Mouse (Mus musculus) hindbrain, embryonic 10.5 days (tissue): ENCODE measurements around the gene Cables2. TPM values are rescaled to one million over a fixed set of nuclear protein-coding genes. Genes with fewer than 3 reads are reported as not detected.
"Not testable (repeated sequence)": the region's sequence is repeated elsewhere in the genome, so short reads cannot be mapped to it uniquely, and the experiment has no call there.

ENCODE experiments used
- DNase-seq: peaks from one replicate; pipeline ENCODE4 v3.0.0-alpha.2; 2017; ENCODE audit warnings: low spot score
- H3K27ac ChIP-seq: fragments of 300-500 bp; sonication (generic); 2 replicates; pipeline ENCODE4 v1.5.1; 2016; ENCODE audit warnings: mild to moderate bottlenecking, moderate library complexity
- H3K27me3 ChIP-seq: fragments of 300-500 bp; sonication (generic); 2 replicates; pipeline ENCODE4 v1.6.1; 2016; ENCODE audit warnings: mild to moderate bottlenecking; ENCODE audit not compliant: poor library complexity, insufficient read depth, severe bottlenecking
- H3K36me3 ChIP-seq: fragments of 300-500 bp; sonication (generic); 2 replicates; pipeline ENCODE4 v1.6.1; 2016; ENCODE audit warnings: mild to moderate bottlenecking, moderate library complexity
- H3K4me1 ChIP-seq: fragments of 300-500 bp; sonication (generic); replicated peaks from 2 replicates; pipeline ENCODE4 v1.6.1; 2016; ENCODE audit warnings: mild to moderate bottlenecking
- H3K4me3 ChIP-seq: fragments of 300-500 bp; sonication (generic); 2 replicates; pipeline ENCODE4 v1.5.1; 2016; ENCODE audit warnings: mild to moderate bottlenecking, moderate library complexity
- H3K9me3 ChIP-seq: fragments of 300-500 bp; sonication (generic); 2 replicates; pipeline ENCODE4 v1.6.1; 2016; ENCODE audit warnings: mild to moderate bottlenecking, moderate library complexity
- WGBS: fragments of 180-500 bp; shearing (Covaris S2); methylation state at CpG from one replicate; pipeline ENCODE4 v1.1.7; 2016; 5-methylcytosine and 5-hydroxymethylcytosine counted together
- polyA plus RNA-seq: library from polyadenylated mRNA; unstranded; fragments of >200 nt; fragmentation: Nextera tagmentation; extraction: Ambion mirVana; gene quantifications from 2 replicates; pipeline ENCODE4 v1.2.1, GENCODE M21; 2016

Cables2 gene
- polyA plus RNA-seq, 1 experiment from 2014 or later, result 16.0 TPM

GRCm38 (mm10) chr2:180258951-180259484, 14.3 kb downstream of the Cables2 start:
- not testable (repeated sequence) for H3K27me3 ChIP-seq, H3K4me3 ChIP-seq, H3K9me3 ChIP-seq, H3K27ac ChIP-seq, DNase-seq
- H3K4me1 ChIP-seq, result peaks cover 26% of the 10 kb centered on the region
- WGBS, result 84% methylated on average over 10 of the region's 10 CpGs
- peaks cover 62% of the 10 kb centered on the region for H3K36me3 ChIP-seq

DNA sequence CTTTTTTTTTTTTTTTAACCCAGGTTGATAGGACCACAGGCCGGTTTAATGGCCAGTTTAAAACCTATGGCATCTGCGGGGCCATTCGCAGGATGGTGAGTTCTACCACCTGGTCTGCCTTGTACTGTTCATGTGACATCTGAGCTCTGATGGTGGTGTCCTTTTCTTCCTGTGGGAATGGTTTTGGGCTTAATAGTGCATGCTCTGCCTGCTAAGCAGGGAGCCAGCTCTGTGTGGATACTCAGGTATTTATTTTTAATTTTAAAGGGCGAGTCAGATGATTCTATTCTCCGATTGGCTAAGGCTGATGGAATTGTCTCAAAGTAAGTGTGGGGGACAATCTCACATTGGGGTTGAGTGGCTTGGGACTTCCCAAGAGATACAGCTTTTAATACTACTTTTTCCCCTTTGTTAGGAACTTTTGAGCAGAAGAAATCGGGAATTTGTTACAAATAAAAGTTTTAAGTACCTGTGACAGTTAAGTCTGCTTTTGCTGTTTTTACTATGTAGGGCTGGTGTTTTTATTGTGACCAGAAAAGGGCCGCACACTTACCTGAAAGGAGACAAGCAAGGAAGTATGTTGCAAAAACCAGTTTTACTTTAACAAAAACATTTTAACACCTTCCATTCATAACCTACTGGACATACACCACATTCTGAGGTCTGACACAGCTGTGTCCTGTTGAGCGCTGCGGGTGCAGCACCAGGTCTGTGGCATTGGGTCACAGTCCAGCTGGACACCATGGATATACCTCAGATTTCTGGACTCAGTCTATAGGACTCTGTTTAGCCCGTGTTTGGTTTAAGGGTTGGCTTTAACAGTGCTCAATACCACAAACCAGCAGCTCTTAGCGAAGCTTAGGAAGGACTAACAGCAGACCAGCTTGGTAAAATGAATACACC, 15.1 kb downstream of the Cables2 start:
- 53% methylated on average over 11 of the region's 11 CpGs for WGBS
- peak overlapping the region; percentile 92 for H3K27ac ChIP-seq

GRCm38 (mm10) chr2:180257001-180257521, 16.2 kb downstream of the Cables2 start, which contains the start of gene Rps21:
Gene Rps21 (plus strand): TSS chr2:180257377.
- DNase-seq, result peak; percentile 98
- no peaks in the 10 kb centered on the region for H3K9me3 ChIP-seq
- 0% methylated on average over 38 of the region's 38 CpGs for WGBS
- no peaks in the 10 kb centered on the region for H3K27me3 ChIP-seq
- peak within 1 kb of the TSS; percentile 86 for H3K4me3 ChIP-seq
- peak within 1 kb of the TSS; percentile 92 for H3K27ac ChIP-seq
- H3K4me1 ChIP-seq, result peaks cover 26% of the 10 kb centered on the region
- H3K36me3 ChIP-seq, result peaks cover 43% of the 10 kb centered on the region

More for the DNA sequence above, 15.1 kb downstream of the Cables2 start:
- Histone ChIP-seq H3K36me3 (peaks cover 54% of the 10 kb centered on the region), H3K9me3 (no peaks in the 10 kb centered on the region), H3K4me1 (peaks cover 26% of the 10 kb centered on the region), H3K4me3 (peak overlapping the region; percentile 86), H3K27me3 (no peaks in the 10 kb centered on the region)
- no peak for DNase-seq

DNA sequence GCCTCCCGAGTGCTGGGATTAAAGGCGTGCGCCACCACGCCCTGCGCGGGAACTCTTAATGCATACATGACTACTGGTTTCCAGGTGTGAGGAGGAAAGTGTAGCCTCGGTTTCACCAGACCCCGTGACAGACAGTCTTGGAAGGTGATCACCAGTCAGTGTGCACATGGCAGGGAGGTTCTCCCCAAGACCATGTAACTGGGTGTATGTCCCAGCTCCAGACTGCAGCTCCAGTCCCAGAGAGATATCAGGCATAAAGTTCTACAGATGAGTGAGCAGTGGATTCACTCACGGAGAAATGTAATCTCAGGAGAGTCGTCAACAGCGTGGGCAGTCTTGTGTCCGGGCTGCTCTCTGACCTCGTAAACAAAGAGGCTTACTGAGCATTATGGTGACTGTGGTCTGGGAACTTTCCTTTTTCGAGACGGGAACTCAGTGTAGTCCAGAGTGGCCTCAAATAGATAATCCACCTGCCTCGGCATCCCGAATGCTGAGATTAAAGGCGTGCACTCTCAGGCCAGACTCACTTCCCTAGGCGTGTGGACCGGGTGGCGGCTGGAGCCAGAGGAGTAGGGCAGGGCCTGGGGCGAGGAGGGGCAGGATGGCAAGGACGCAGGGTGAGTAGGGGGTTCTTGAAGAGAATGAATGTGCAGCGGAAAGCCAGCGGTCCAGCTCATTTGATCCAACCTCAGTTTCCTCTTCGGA, 16.8 kb downstream of the Cables2 start:
- Histone ChIP-seq H3K27ac (peak overlapping the region; percentile 92), H3K4me3 (peak overlapping the region; percentile 86), H3K4me1 (peaks cover 31% of the 10 kb centered on the region), H3K9me3 (no peaks in the 10 kb centered on the region), H3K27me3 (no peaks in the 10 kb centered on the region), H3K36me3 (peaks cover 37% of the 10 kb centered on the region)
- 25% methylated on average over 26 of the region's 26 CpGs for WGBS
- no peak for DNase-seq

- H3K27ac ChIP-seq, result peak overlapping the region; percentile 92
- no peaks in the 10 kb centered on the region for H3K27me3 ChIP-seq
- no peaks in the 10 kb centered on the region for H3K9me3 ChIP-seq
- 92% methylated on average over 9 of the region's 9 CpGs for WGBS
- H3K36me3 ChIP-seq, result peaks cover 29% of the 10 kb centered on the region
- peak overlapping the region; percentile 86 for H3K4me3 ChIP-seq
- H3K4me1 ChIP-seq, result peaks cover 36% of the 10 kb centered on the region
- no peak for DNase-seq
Observed at GRCm38 (mm10) chr2:180255701-180256100, 17.6 kb downstream of the Cables2 start.

DNA sequence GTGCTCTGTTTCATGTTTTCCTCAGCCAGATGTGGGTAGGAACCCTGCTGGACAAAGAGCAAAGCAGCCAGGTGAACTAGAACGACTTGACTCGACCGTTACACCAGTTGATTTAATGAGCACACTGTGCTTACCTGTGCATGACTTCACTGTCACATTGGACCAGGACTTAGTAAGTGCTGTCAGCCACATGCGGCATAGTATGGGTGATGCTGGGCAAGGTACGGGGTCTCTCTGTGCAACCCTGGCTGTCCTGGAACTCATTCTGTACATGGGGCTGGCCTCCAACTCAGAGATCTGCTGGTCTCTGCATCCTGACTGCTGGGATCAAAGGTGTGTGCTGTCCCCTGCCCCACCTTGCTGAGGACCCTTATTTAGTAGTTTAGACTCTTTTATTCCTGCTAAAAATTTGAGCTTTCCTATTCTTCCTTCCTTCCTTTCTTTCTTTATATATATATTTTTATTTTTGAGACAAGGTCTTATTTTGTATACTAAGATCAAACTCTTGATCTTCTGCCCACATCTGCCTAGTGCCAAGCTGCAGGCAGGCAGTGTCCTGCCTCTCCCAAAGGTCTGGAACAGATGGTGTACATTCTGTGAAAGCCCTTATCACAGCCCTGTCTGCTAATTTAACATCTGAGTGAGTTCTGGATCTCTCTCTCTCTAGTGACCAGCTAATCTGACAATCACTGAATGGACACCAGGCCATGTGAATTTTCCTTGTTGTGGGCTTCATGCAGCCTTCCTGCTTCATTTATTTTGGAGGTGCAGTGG, 18.7 kb downstream of the Cables2 start:
- Histone ChIP-seq H3K4me1 (peaks cover 37% of the 10 kb centered on the region), H3K27me3 (no peaks in the 10 kb centered on the region), H3K9me3 (no peaks in the 10 kb centered on the region), H3K27ac (no peak overlapping the region), H3K4me3 (no peak overlapping the region), H3K36me3 (peaks cover 18% of the 10 kb centered on the region)
- 94% methylated on average over 5 of the region's 5 CpGs for WGBS
- no peak for DNase-seq

DNA sequence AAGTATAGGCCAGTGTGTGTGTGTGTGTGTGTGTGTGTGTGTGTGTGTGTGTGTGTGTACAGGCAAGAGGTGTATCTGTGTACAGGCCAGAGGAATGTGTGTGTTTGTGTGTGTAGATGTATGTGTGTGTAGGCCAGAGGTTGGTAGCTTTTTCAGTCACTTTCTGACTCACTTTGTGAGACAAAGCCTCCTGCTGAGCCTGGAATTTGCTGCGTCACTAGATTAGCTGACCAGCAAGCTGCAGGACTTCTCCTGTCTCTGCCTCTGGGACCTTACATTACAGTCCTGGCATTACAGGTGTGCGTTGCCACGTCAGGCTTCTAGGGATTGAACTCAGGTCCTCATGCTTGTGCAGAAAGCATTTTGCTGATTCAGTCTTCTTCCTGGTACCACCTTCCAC, 21.5 kb downstream of the Cables2 start:
- H3K4me3 ChIP-seq, result no peak overlapping the region
- no peaks in the 10 kb centered on the region for H3K9me3 ChIP-seq
- H3K4me1 ChIP-seq, result peaks cover 26% of the 10 kb centered on the region
- H3K27me3 ChIP-seq, result no peaks in the 10 kb centered on the region
- H3K36me3 ChIP-seq, result no peaks in the 10 kb centered on the region
- no peak for DNase-seq
- 43% methylated on average over 3 of the region's 3 CpGs for WGBS
- H3K27ac ChIP-seq, result no peak overlapping the region

DNA sequence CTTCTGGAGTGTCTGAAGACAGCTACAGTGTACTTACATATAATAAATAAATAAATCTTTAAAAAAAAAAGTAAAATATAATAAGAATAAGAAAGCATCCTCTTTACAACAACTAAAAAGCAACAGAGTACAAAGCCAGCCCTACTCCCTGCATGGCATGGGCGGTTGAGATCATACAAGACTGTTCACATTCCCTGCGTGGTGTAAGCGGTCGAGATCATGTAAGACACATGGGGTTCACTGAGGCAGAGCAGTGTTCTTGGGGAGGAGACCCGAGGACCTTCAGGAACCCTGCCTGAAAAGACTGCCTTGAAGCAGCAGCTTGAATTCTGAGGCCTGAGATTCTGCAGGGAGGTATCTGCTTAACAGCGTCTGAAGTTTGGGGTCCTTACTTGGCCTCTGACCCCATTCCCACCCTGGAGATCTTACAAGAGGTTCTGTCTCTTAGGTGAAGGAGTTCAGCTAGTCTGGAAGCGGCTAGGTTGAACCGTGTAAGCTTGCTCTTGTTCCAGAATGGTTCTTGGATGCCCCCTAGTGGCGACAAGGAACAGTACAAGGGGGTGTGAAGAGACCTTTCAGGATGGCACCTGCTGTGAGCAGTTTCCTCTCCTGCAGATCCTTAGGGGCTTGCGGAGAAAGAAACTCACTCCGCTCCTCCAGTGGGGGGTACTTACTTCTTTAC, 22.2 kb downstream of the Cables2 start:
- peak; percentile 81 for DNase-seq
- H3K4me1 ChIP-seq, result peaks cover 20% of the 10 kb centered on the region
- no peaks in the 10 kb centered on the region for H3K36me3 ChIP-seq
- 31% methylated on average over 11 of the region's 11 CpGs for WGBS
- H3K27ac ChIP-seq, result peak overlapping the region; percentile 64; the same call in 1 of the 2 replicates
- no peak overlapping the region for H3K4me3 ChIP-seq
- H3K9me3 ChIP-seq, result no peaks in the 10 kb centered on the region
- no peaks in the 10 kb centered on the region for H3K27me3 ChIP-seq

GRCm38 (mm10) chr2:180248947-180249660, 24.2 kb downstream of the Cables2 start:
- peaks cover 17% of the 10 kb centered on the region for H3K4me1 ChIP-seq
- 57% methylated on average over 9 of the region's 9 CpGs for WGBS
- no peaks in the 10 kb centered on the region for H3K27me3 ChIP-seq
- H3K9me3 ChIP-seq, result no peaks in the 10 kb centered on the region
- no peak overlapping the region for H3K4me3 ChIP-seq
- no peaks in the 10 kb centered on the region for H3K36me3 ChIP-seq
- DNase-seq, result no peak
- no peak overlapping the region; the same call in 1 of the 2 replicates for H3K27ac ChIP-seq

DNA sequence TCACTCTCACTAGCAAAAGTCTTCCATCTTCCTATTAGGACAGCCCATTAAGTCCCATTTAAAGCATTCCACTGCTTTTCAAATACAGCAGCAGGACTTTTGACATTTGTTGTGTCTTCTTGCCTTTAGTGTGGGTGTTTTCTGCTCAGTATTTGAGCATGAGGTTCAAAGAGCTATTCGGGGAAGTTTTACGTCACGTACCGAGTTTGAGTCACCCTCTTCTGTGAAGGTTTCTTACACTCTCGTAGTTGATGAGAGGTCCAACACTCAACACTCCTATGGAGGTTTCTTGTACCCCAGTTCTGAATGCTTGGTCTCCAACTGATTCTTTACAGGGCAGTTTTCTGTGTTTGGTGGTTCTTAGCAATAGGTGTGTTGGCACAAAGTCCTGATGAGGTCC, 25.4 kb downstream of the Cables2 start:
- 90% methylated on average over 5 of the region's 5 CpGs for WGBS
- H3K27me3 ChIP-seq, result no peaks in the 10 kb centered on the region
- no peaks in the 10 kb centered on the region for H3K36me3 ChIP-seq
- no peak overlapping the region for H3K4me3 ChIP-seq
- no peaks in the 10 kb centered on the region for H3K9me3 ChIP-seq
- H3K27ac ChIP-seq, result no peak overlapping the region
- H3K4me1 ChIP-seq, result peaks cover 17% of the 10 kb centered on the region
- DNase-seq, result no peak

DNA sequence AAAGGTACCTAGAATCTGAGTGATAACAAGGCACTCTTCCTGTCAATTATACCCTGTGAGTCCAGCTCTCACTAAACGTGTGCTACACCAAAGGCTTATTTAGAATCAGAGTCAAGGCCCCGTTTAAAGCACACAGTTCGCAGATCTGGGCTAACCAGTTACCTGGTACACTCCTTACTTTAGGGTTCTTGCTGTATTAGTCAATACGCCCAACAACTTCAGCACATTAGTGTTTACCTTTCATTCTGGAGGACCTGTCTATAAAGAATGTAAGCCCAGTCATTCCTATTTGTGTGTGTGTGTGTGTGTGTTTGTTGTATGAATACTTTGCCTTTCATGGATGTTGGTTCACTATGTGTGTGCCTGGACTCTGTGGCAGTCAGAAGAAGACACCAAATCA, 30.2 kb downstream of the Cables2 start:
- Histone ChIP-seq H3K27ac (no peak overlapping the region), H3K9me3 (no peaks in the 10 kb centered on the region), H3K4me1 (no peaks in the 10 kb centered on the region), H3K27me3 (no peaks in the 10 kb centered on the region), H3K36me3 (no peaks in the 10 kb centered on the region), H3K4me3 (no peak overlapping the region)
- DNase-seq, result no peak
- 91% methylated on average over 4 of the region's 4 CpGs for WGBS
